Mouse (Mus musculus) retina, adult 2 months (tissue): ENCODE results near the gene Crygs.
A peak's percentile ranks its signal among the peaks of the same experiment; 100 is the strongest.

Experiments
- DNase-seq: peaks from one replicate; pipeline ENCODE4 v3.0.0-alpha.2; 2012; ENCODE audit warnings: low read depth, low spot score

Gene Crygs

GRCm38 (mm10) chr16:22811477-22811876 lies at the start of gene Crygs:
Crygs (minus strand) TSS chr16:22811577.
- DNase-seq = no peak

GRCm38 (mm10) chr16:22857431-22858113 lies 46.2 kb upstream of the Crygs start, which contains the start of the genes Tbccd1 and Dnajb11:
Tbccd1 (minus strand) TSS chr16:22857669.
Dnajb11 (plus strand) TSS chr16:22857845.
- peak; percentile 97 for DNase-seq

- no peak for DNase-seq
Measured at GRCm38 (mm10) chr16:22856773-22857172, 45.4 kb upstream of the Crygs start.

GRCm38 (mm10) chr16:22852709-22853108 lies 41.3 kb upstream of the Crygs start:
- no peak for DNase-seq

GRCm38 (mm10) chr16:22848331-22848730 lies 37.0 kb upstream of the Crygs start:
- DNase-seq = no peak

GRCm38 (mm10) chr16:22847686-22848085 lies 36.3 kb upstream of the Crygs start:
- DNase-seq = no peak

- DNase-seq = no peak
Measured at GRCm38 (mm10) chr16:22845481-22845880, 34.1 kb upstream of the Crygs start.

GRCm38 (mm10) chr16:22844834-22845233 lies 33.5 kb upstream of the Crygs start:
- no peak for DNase-seq

- peak; percentile 40 for DNase-seq
Measured at GRCm38 (mm10) chr16:22844061-22844801, 32.9 kb upstream of the Crygs start.

GRCm38 (mm10) chr16:22842871-22843270 lies 31.5 kb upstream of the Crygs start:
- DNase-seq = no peak

GRCm38 (mm10) chr16:22839146-22839857 lies 27.9 kb upstream of the Crygs start:
- DNase-seq = no peak

- no peak for DNase-seq
Measured at GRCm38 (mm10) chr16:22832932-22833525, 21.7 kb upstream of the Crygs start.

- DNase-seq = no peak
Measured at GRCm38 (mm10) chr16:22820731-22821130, 9.4 kb upstream of the Crygs start.

GRCm38 (mm10) chr16:22807468-22808070 lies 3.8 kb downstream of the Crygs start:
- peak; percentile 25 for DNase-seq

GRCm38 (mm10) chr16:22802786-22803185 lies 8.6 kb downstream of the Crygs start:
- DNase-seq = no peak

- no peak for DNase-seq
Measured at GRCm38 (mm10) chr16:22800849-22801109, 10.6 kb downstream of the Crygs start.

GRCm38 (mm10) chr16:22800026-22800848 lies 11.1 kb downstream of the Crygs start:
- DNase-seq = no peak

- DNase-seq = no peak
Measured at GRCm38 (mm10) chr16:22798520-22798919, 12.9 kb downstream of the Crygs start.

GRCm38 (mm10) chr16:22797521-22797920 lies 13.9 kb downstream of the Crygs start:
- no peak for DNase-seq

GRCm38 (mm10) chr16:22795497-22795896 lies 15.9 kb downstream of the Crygs start:
- DNase-seq = no peak

- DNase-seq = no peak
Measured at GRCm38 (mm10) chr16:22791235-22791634, 20.1 kb downstream of the Crygs start.
